Mouse (Mus musculus) hindbrain, embryonic 14.5 days (tissue): ENCODE results near the gene Xrcc3. TPM values are rescaled to one million over a fixed set of nuclear protein-coding genes. Genes with fewer than 3 reads are reported as not detected.

Experiments
- ATAC-seq: fragments of 200-750 bp; cut with Nextera tagmentation; 2 replicates; pipeline ENCODE4 v1.8.0; 2017; ENCODE audit warnings: moderate number of reproducible peaks, mild to moderate bottlenecking, moderate TSS enrichment, moderate library complexity; ENCODE audit not compliant: low FRiP score
- DNase-seq: peaks from one replicate; pipeline ENCODE4 v3.0.0-alpha.2; 2015; ENCODE audit warnings: low spot score
- H3K27ac ChIP-seq: fragments of 300-500 bp; sonication (generic); 2 replicates; pipeline ENCODE4 v1.5.1; 2014; ENCODE audit warnings: mild to moderate bottlenecking, moderate library complexity
- H3K27me3 ChIP-seq: fragments of 300-500 bp; sonication (generic); 2 replicates; pipeline ENCODE4 v1.6.1; 2014; ENCODE audit warnings: mild to moderate bottlenecking, low read length, mixed read lengths; ENCODE audit not compliant: control insufficient read depth, insufficient read depth
- H3K36me3 ChIP-seq: fragments of 300-500 bp; sonication (generic); replicated peaks from 2 replicates; pipeline ENCODE4 v1.6.1; 2014; ENCODE audit not compliant: control insufficient read depth, insufficient read depth
- H3K4me1 ChIP-seq: fragments of 300-500 bp; sonication (generic); replicated peaks from 2 replicates; pipeline ENCODE4 v1.6.1; 2014; ENCODE audit warnings: antibody characterized with exemption, low read length, mixed read lengths; ENCODE audit not compliant: control insufficient read depth, insufficient read depth
- H3K4me2 ChIP-seq: fragments of 300-500 bp; sonication (generic); replicated peaks from 2 replicates; pipeline ENCODE4 v1.6.1; 2014; ENCODE audit warnings: mild to moderate bottlenecking, moderate library complexity
- H3K4me3 ChIP-seq: fragments of 300-500 bp; sonication (generic); replicated peaks from 2 replicates; pipeline ENCODE4 v1.5.1; 2014; ENCODE audit warnings: mild to moderate bottlenecking, low read length
- H3K9ac ChIP-seq: fragments of 300-500 bp; sonication (generic); 2 replicates; pipeline ENCODE4 v1.6.1; 2014
- H3K9me3 ChIP-seq: fragments of 300-500 bp; sonication (generic); 2 replicates; pipeline ENCODE4 v1.6.1; 2016; ENCODE audit warnings: low read length; ENCODE audit not compliant: control insufficient read depth
- WGBS: fragments of 180-500 bp; shearing (Covaris S2); extraction: QIAGEN DNeasy Blood & Tissue Kit; methylation state at CpG from one replicate; pipeline ENCODE4 v1.1.7; 2014; 5-methylcytosine and 5-hydroxymethylcytosine counted together
- polyA plus RNA-seq: library from polyadenylated mRNA; unstranded; fragments of >200 nt; fragmentation: Nextera tagmentation; extraction: Ambion mirVana; gene quantifications from 2 replicates; pipeline ENCODE4 v1.2.1, GENCODE M21; 2014

Gene Xrcc3
- 2.6 and 3.1 TPM in 2 replicates for polyA plus RNA-seq

GRCm38 (mm10) chr12:111813766-111814617 lies at the start of gene Xrcc3, which contains the start of gene Zfyve21:
Gene Xrcc3, minus strand, starts transcription at chr12:111813873.
Gene Zfyve21, plus strand, starts transcription at chr12:111814170.
- DNase-seq (peak; percentile 98), ATAC-seq (peak; percentile 99)
- Histone ChIP-seq H3K36me3 (peaks cover under 1% of the 10 kb centered on the region; the same call in 1 of the 2 replicates), H3K9ac (peak within 1 kb of the TSS; percentile 75), H3K4me2 (peak within 1 kb of the TSS; percentile 96), H3K4me1 (peaks cover 15% of the 10 kb centered on the region), H3K27ac (peak within 1 kb of the TSS; percentile 83), H3K4me3 (peak within 1 kb of the TSS; percentile 91), H3K9me3 (no peaks in the 10 kb centered on the region), H3K27me3 (no peaks in the 10 kb centered on the region)
- under 1% methylated on average over 87 of the region's 87 CpGs for WGBS

GRCm38 (mm10) chr12:111855448-111855847 lies 41.8 kb upstream of the Xrcc3 start:
- Histone ChIP-seq H3K27ac (no peak overlapping the region), H3K4me2 (no peak overlapping the region), H3K27me3 (no peaks in the 10 kb centered on the region), H3K4me1 (no peaks in the 10 kb centered on the region), H3K9me3 (no peaks in the 10 kb centered on the region), H3K36me3 (peaks cover 23% of the 10 kb centered on the region), H3K4me3 (no peak overlapping the region), H3K9ac (no peak overlapping the region)
- no peak for DNase-seq
- WGBS: 96% methylated on average over 2 of the region's 2 CpGs
- ATAC-seq: no peak

GRCm38 (mm10) chr12:111853546-111853945 lies 39.9 kb upstream of the Xrcc3 start:
- Histone ChIP-seq H3K9me3 (no peaks in the 10 kb centered on the region), H3K4me2 (no peak overlapping the region), H3K9ac (no peak overlapping the region), H3K4me3 (no peak overlapping the region), H3K36me3 (peaks cover 13% of the 10 kb centered on the region), H3K27me3 (no peaks in the 10 kb centered on the region), H3K4me1 (no peaks in the 10 kb centered on the region), H3K27ac (no peak overlapping the region)
- 73% methylated on average over 4 of the region's 4 CpGs for WGBS
- no peak for DNase-seq
- ATAC-seq: no peak

DNA sequence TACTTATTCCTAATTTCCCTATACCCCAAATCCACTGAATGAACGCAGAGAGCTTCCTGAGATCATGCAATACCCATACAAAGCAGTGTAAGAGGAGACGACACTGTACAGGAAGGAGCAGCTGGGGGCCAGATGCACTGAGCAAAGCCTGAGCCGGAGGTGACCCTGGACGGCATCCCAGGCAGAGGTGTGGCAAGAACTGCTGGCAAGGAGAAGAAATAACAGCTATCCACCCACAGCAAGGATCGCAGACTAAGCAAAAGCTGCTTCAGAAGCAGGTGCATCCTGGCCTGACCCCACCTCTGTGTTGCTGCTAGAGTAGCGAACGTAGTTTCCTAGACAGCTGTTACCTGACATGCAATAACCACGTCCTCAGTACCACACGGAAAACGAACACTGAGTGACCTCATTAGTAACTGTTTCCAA lies 39.4 kb upstream of the Xrcc3 start:
- WGBS: 69% methylated on average over 10 of the region's 10 CpGs
- no peaks in the 10 kb centered on the region for H3K4me1 ChIP-seq
- no peaks in the 10 kb centered on the region for H3K9me3 ChIP-seq
- H3K4me2 ChIP-seq: no peak overlapping the region
- no peak overlapping the region for H3K4me3 ChIP-seq
- H3K27me3 ChIP-seq: no peaks in the 10 kb centered on the region
- DNase-seq (no peak), ATAC-seq (no peak)
- H3K36me3 ChIP-seq: peaks cover 9% of the 10 kb centered on the region
- H3K27ac ChIP-seq: no peak overlapping the region
- H3K9ac ChIP-seq: no peak overlapping the region

- H3K4me3 ChIP-seq: no peak overlapping the region
- WGBS: 69% methylated on average over 5 of the region's 5 CpGs
- H3K36me3 ChIP-seq: no peaks in the 10 kb centered on the region
- H3K9ac ChIP-seq: no peak overlapping the region
- H3K4me1 ChIP-seq: no peaks in the 10 kb centered on the region
- H3K27ac ChIP-seq: no peak overlapping the region
- H3K27me3 ChIP-seq: no peaks in the 10 kb centered on the region
- no peaks in the 10 kb centered on the region for H3K9me3 ChIP-seq
- no peak for DNase-seq
- H3K4me2 ChIP-seq: no peak overlapping the region
- no peak for ATAC-seq
Observed at GRCm38 (mm10) chr12:111851745-111852144, 38.1 kb upstream of the Xrcc3 start.

DNA sequence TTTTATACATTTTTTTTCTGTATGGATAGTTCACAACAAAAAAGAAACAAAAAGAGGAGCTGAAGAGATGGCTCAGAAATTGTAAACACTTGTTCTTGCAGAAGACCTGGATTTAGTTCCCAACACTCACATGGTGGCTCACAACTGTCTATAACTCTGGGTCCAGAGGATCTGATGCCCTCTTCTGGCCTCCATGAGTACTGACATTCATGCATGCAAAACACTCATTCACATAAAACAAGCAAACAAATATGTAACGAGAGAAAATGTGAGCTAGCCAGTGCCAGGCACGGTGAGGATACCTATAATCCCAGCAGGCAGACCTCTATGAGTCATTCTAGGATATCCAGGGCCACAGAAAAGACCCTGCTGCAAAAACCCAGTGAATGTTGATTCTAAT lies 37.6 kb upstream of the Xrcc3 start:
- H3K4me2 ChIP-seq: no peak overlapping the region

DNA sequence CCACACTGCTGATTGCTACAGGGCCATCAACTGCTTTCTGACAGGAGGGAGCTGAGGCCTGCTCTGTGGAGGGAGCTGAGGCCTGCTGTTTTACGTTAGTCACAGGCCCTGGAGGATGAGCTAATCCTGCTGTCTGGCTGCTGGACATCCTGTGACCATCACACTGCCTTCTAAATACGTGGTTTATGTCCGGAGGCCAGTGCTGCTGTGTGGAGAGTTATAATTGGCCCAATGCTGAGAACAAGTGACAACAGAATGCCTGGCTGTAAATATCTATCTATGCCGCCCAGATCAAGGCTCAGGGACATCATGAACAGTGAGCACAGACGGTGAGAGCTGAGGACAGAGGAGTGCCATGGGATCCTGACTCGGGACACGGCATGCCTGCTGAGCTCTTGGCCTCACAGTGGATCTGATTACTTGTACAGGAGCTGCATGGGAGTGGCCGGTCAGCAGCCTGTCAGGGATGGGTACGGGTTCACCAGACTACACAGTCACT lies 34.7 kb upstream of the Xrcc3 start:
- no peaks in the 10 kb centered on the region for H3K9me3 ChIP-seq
- WGBS: 76% methylated on average over 9 of the region's 9 CpGs
- DNase-seq: no peak
- peaks cover 6% of the 10 kb centered on the region; the same call in 1 of the 2 replicates for H3K36me3 ChIP-seq
- ATAC-seq: no peak
- H3K9ac ChIP-seq: no peak overlapping the region
- H3K27ac ChIP-seq: no peak overlapping the region
- H3K4me3 ChIP-seq: no peak overlapping the region
- H3K4me2 ChIP-seq: no peak overlapping the region
- no peaks in the 10 kb centered on the region for H3K4me1 ChIP-seq
- no peaks in the 10 kb centered on the region for H3K27me3 ChIP-seq

More for the DNA sequence above, 37.6 kb upstream of the Xrcc3 start:
- Histone ChIP-seq H3K27ac (no peak overlapping the region), H3K4me1 (no peaks in the 10 kb centered on the region), H3K9me3 (no peaks in the 10 kb centered on the region), H3K27me3 (no peaks in the 10 kb centered on the region), H3K9ac (no peak overlapping the region), H3K4me3 (no peak overlapping the region), H3K36me3 (no peaks in the 10 kb centered on the region)
- 56% methylated on average over 2 of the region's 2 CpGs for WGBS
- no peak for DNase-seq
- ATAC-seq: no peak

DNA sequence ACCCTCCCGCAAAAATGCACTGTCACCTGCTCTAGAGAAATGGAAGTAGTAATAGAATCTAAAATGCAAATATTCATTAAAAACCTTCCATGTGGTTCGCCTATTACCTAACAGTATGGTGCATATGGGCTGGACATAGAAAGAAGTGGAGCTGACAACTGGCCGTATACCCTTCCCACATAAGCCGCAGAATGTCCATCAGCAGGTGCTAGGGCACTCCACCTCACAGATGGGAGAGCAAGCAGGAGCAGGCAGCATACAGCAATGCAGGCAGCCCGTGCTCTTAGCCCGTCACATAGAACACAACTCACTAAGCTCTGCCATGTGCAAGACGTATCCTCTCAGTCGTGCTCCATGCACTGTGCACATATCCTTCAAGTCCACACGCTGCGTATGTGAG lies 33.1 kb upstream of the Xrcc3 start:
- DNase-seq (no peak), ATAC-seq (no peak)
- WGBS: 86% methylated on average over 10 of the region's 10 CpGs
- H3K9me3 ChIP-seq: no peaks in the 10 kb centered on the region
- no peak overlapping the region for H3K4me3 ChIP-seq
- no peak overlapping the region for H3K27ac ChIP-seq
- H3K27me3 ChIP-seq: no peaks in the 10 kb centered on the region
- no peak overlapping the region for H3K4me2 ChIP-seq
- no peaks in the 10 kb centered on the region for H3K4me1 ChIP-seq
- no peak overlapping the region for H3K9ac ChIP-seq
- peaks cover 18% of the 10 kb centered on the region for H3K36me3 ChIP-seq

DNA sequence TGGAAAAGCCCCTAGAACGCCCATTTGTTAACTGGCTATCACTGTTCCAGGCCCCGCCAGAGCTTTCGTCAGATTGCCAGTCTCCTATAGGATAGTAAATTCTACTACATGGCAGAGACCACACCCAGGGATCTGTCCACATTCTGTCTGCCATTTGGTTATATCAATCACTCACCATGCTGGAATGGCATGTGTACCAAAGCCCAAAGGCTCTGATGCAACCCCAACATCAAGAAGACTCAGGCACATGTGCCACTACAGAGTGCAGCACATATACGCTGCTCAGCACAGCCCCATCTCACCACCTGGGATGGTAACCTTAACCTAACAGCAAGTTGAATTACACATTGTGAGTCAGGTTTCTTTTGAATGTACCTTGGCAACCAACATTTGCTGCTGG lies 32.3 kb upstream of the Xrcc3 start:
- 93% methylated on average over 4 of the region's 4 CpGs for WGBS
- peaks cover 26% of the 10 kb centered on the region for H3K36me3 ChIP-seq
- ATAC-seq: no peak

More for the DNA sequence above, 32.3 kb upstream of the Xrcc3 start:
- H3K27me3 ChIP-seq: no peaks in the 10 kb centered on the region
- no peak overlapping the region for H3K27ac ChIP-seq
- H3K4me3 ChIP-seq: no peak overlapping the region
- no peaks in the 10 kb centered on the region for H3K9me3 ChIP-seq
- no peak overlapping the region for H3K9ac ChIP-seq
- H3K4me1 ChIP-seq: no peaks in the 10 kb centered on the region
- DNase-seq: no peak
- H3K4me2 ChIP-seq: no peak overlapping the region
